Mouse (Mus musculus): ENCODE data around the gene Fthl17b. TPM values are rescaled to one million over a fixed set of nuclear protein-coding genes. Genes with fewer than 3 reads are reported as not detected.
A peak's percentile ranks its signal among the peaks of the same experiment; 100 is the strongest.
"Not testable (repeated sequence)": the region's sequence is repeated elsewhere in the genome, so short reads cannot be mapped to it uniquely, and the experiment has no call there.

Fthl17b gene
- total RNA-seq (2021) = not detected
- long read RNA-seq, experiment 1 = 0 reads
- long read RNA-seq, experiment 2 = 0 reads

GRCm38 (mm10) chrX:8962875-8963274 is at the start of gene Fthl17b:
Fthl17b (minus strand) TSS chrX:8962975.
- H3K4me3 ChIP-seq; DNase-seq; H3K27ac ChIP-seq; intact Hi-C loops (cut with DNase I): not testable (repeated sequence)

DNA sequence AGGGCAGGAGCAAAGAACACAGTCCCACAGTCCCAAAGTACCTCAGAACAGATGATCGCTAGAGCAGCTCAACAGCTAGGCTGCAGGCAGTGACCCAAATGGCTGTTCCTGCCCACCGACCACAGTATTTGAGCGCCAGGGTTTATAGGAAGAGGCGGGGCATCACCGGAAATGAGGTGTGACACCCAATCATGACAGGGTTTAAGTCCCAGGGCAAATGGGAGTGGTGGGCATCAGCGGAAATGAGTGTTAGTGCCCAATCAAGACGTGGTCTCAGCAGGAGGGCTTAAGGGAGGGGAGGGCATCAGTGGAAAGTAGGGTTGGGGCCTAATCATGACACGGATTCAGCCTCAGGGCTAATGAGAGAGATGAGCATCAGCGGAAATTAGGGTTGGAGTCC is 23.9 kb upstream of the Fthl17b start, which contains the start of gene Fthl17d:
Gene Fthl17d, minus strand, starts transcription at position 101 of the 400 bp plus-strand sequence.
- intact Hi-C loops (cut with DNase I); H3K4me3 ChIP-seq; DNase-seq; H3K27ac ChIP-seq: not testable (repeated sequence)

DNA sequence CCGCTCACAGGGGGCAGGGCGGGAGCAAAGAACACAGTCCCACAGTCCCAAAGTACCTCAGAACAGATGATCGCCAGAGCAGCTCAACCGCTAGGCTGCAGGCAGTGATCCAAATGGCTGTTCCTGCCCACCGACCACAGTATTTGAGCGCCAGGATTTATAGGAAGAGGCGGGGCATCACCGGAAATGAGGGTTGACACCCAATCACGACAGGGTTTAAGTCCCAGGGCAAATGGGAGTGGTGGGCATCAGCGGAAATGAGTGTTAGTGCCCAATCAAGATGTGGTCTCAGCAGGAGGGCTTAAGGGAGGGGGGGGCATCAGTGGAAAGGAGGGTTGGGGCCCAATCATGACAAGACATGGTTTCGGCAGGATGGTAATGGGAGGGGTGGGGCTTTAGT is 13.7 kb upstream of the Fthl17b start, which contains the start of gene Fthl17c:
Gene Fthl17c, minus strand, starts transcription at position 101 of the 400 bp plus-strand sequence.
- intact Hi-C loops (cut with DNase I); H3K27ac ChIP-seq; H3K4me3 ChIP-seq; DNase-seq: not testable (repeated sequence)

- H3K4me3 ChIP-seq; H3K27ac ChIP-seq; intact Hi-C loops (cut with DNase I): not testable (repeated sequence)
- peak; percentile 20; the same call in 1 of the 2 replicates for TF ChIP-seq CTCF (IDR thresholded peaks at IDR 0.05)
- DNase-seq = peak; percentile 16
These were observed 1.8 kb upstream of the Fthl17b start for GRCm38 (mm10) chrX:8964618-8965017.

DNA sequence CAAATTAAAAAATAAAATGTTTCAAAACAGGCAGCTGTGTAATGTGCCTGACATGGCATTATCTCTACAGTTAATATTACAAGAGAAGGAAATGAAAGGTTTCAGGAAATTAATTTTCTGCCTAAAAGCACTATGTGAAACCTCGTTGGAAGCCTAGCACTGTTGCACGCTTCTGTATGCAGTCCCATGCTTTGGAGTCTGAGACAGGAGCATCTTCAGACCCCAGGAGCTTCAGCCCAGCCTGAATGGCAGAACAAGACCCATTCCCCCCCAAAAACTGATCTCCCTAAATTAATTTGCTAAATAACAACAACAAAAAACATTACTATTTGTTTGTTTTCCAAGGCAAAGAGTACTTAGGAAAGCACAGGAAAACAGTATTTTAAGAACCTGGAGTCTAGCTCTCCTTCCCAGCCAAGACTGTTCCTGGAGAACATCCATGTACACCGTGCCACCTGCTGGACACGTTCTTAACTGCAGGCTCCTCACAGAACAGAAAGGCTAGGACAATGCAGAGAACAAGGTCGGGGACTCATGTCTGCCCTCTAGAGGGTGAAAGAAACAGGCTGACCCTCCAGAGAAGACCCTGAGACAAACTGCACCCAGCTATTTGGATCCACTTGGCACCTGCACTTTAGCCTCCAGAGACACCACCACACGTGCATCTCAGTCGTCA is 14.5 kb downstream of the Fthl17b start:
- intact Hi-C loops (cut with DNase I); H3K4me3 ChIP-seq; H3K27ac ChIP-seq: not testable (repeated sequence)
- peak; percentile 71 for TF ChIP-seq CTCF (IDR thresholded peaks at IDR 0.05)
- DNase-seq = peak; percentile 67

DNA sequence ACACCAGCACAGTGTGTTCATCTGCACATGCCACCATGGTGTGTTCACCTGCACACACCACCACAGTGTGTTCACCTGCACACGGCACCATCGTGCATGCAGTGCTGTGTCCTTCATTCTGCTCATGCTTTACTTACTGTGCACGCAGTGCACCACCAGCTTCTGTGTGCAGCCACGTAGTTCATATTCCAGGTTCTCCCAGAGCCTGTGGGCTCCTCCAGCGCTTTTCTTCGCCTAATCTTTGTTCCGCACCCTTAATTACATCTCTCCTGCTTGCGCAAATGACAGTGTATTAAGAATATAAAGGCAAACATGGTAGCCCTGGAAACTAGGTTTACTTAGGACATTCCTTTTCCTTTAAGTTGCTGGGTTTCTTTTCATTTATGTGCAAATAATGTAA is 18.7 kb downstream of the Fthl17b start:
- no peak for DNase-seq
- TF ChIP-seq CTCF (IDR thresholded peaks at IDR 0.05) = no peak
- H3K27ac ChIP-seq = no peak overlapping the region
- intact Hi-C loops (cut with DNase I) = no loop called here
- no peak overlapping the region for H3K4me3 ChIP-seq

DNA sequence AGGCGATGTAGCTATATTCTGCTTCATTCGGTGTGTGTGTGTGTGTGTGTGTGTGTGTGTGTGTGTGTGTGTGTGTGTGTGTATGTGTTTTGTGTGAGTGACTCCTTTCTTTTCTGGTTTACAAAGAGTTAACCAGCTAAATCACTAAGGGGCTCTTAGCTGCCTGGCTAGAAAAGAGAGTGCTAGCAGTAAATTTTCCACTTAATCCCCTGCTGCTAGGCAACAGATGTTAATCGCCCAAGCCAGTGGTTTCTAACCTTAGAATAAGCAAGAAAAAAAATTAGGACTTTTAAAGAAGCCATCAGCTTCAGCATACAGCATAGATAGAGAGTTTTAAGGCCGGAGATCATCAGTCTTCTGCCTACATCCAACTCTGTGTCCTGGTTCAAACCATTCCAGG is 35.5 kb downstream of the Fthl17b start:
- intact Hi-C loops (cut with DNase I) = no loop called here
- Histone ChIP-seq H3K27ac (no peak overlapping the region), H3K4me3 (no peak overlapping the region)
- TF ChIP-seq CTCF (IDR thresholded peaks at IDR 0.05) = no peak
- DNase-seq = no peak

GRCm38 (mm10) chrX:8921813-8922607 is 40.8 kb downstream of the Fthl17b start:
- intact Hi-C loops (cut with DNase I) = no loop called here
- no peak overlapping the region for H3K4me3 ChIP-seq
- TF ChIP-seq CTCF (IDR thresholded peaks at IDR 0.05) = peak; percentile 39
- H3K27ac ChIP-seq = no peak overlapping the region
- no peak for DNase-seq

DNA sequence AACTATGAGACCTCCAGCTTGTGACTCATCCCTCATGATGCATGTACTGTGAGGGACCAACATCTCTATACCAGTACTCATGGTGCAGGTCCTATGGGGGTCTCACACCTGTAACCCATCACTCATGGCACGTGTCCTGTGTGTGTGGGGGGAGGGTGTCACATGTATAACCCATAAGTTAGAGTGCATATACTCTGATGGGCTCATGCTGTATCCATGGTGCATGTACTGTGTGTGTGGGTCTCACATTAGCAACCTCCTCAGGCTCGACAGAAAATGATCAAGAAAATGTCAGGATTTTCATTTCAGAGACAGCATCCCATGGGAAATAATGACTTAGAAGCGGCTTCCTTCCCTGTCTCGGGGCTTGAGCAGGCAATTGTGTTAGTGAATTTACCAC is 41.7 kb downstream of the Fthl17b start:
- Histone ChIP-seq H3K4me3 (no peak overlapping the region), H3K27ac (no peak overlapping the region)
- DNase-seq = no peak
- intact Hi-C loops (cut with DNase I) = no loop called here
- TF ChIP-seq CTCF (IDR thresholded peaks at IDR 0.05) = no peak

Other genes with a start within 250 kb of the Fthl17b start
- not detected for gene Ssx9, start 214.5 kb downstream of the Fthl17b start, total RNA-seq (2021)
- gene Ssxb5, start 159.3 kb downstream of the Fthl17b start, total RNA-seq (2021) = not detected
- not detected for gene Gm6592, start 119.0 kb downstream of the Fthl17b start, total RNA-seq (2021)
- gene Gm5751, start 88.7 kb downstream of the Fthl17b start, total RNA-seq (2021) = not detected
- under 1 TPM; 0.15 to 0.47 TPM for gene B630019K06Rik, start 70.6 kb downstream of the Fthl17b start, total RNA-seq (2021)
- not detected for gene Fthl17c, start 13.6 kb upstream of the Fthl17b start, total RNA-seq (2021)
- gene Fthl17d, start 23.8 kb upstream of the Fthl17b start, total RNA-seq (2021) = not detected
- gene Fthl17e, start 70.5 kb upstream of the Fthl17b start, total RNA-seq (2021) = not detected
- not detected for gene Fthl17f, start 100.0 kb upstream of the Fthl17b start, total RNA-seq (2021)
- not detected for gene 4930402K13Rik, start 141.6 kb upstream of the Fthl17b start, total RNA-seq (2021)
- under 1 TPM; 0.13 to 0.73 TPM for gene Lancl3, start 236.9 kb upstream of the Fthl17b start, total RNA-seq (2021)